Mouse (Mus musculus) G1E (cell line): ENCODE measurements around the gene Top2a.

Experiments used
- CTCF ChIP-seq: IDR thresholded peaks from 2 replicates; pipeline ENCODE4 v1.5.1; 2012; ENCODE audit warnings: low read depth, low read length, inconsistent platforms, mixed read lengths
- GATA1 ChIP-seq: IDR thresholded peaks from 2 replicates; pipeline ENCODE4 v1.6.1; 2012; ENCODE audit warnings: borderline replicate concordance, low read length, inconsistent platforms, mixed read lengths
- GATA2 ChIP-seq: IDR thresholded peaks from 2 replicates; pipeline ENCODE4 v1.6.1; 2012; ENCODE audit warnings: low read depth, low read length, inconsistent platforms, borderline replicate concordance
- POLR2AphosphoS5 ChIP-seq: IDR thresholded peaks from 2 replicates; pipeline ENCODE4 v1.6.1; 2012; ENCODE audit warnings: low read depth, low read length, inconsistent platforms; ENCODE audit not compliant: insufficient replicate concordance
- TAL1 ChIP-seq: conservative IDR thresholded peaks from 2 replicates; pipeline ENCODE4 v1.6.1; 2012; ENCODE audit warnings: low read depth, low read length, inconsistent platforms, mixed read lengths

GRCm38 (mm10) chr11:98959437-98960312 is 64.3 kb downstream of the Top2a start:
- no peak for TF ChIP-seq POLR2AphosphoS5
- TF ChIP-seq GATA1, result no peak
- no peak for TF ChIP-seq CTCF
- TF ChIP-seq TAL1, result no peak
- no peak for TF ChIP-seq GATA2
